Mouse (Mus musculus): ENCODE measurements around the gene Dyrk1b.

GRCm38 (mm10) chr7:28210731-28211130 lies 31.5 kb downstream of the Dyrk1b start:
- TF ChIP-seq CTCF (IDR thresholded peaks at IDR 0.05; ENCODE audit: low read depth, low read length): no peak
- TF ChIP-seq GATA1 (IDR thresholded peaks at IDR 0.05; ENCODE audit: borderline replicate concordance, low read length): no peak
